ENCODE assay signal across 23 mouse cellular contexts in genomic region chr9:65836916-65837315, GRCm38 (mm10). TPM values are rescaled to one million over a fixed set of nuclear protein-coding genes. Genes with fewer than 3 reads are reported as not detected.
DNase-seq lines count a peak whose midpoint lies in the region; ATAC-seq and TF ChIP-seq lines count a peak whose summit lies in the region.
"Had no signal": no experiment of that assay in that cellular context is flagged by ENCODE, and none has a peak within 500 bp of the region (broad histone marks: within the 10 kb centered on the region; RNA-seq: fewer than 3 reads in every experiment).

No protein-coding gene starts in this region.

- H3K4me1 ChIP-seq in midbrain, embryonic 11.5 days (ENCODE audit: control insufficient read depth, insufficient read depth, low read length): peaks cover 15% of the 10 kb centered on the region
- H3K4me1 ChIP-seq in midbrain, embryonic 16.5 days (ENCODE audit: control insufficient read depth, insufficient read depth, low read length): no peaks in the 10 kb centered on the region
- H3K4me1 ChIP-seq in MEL (ENCODE audit: control insufficient read depth in 1 of 2, insufficient read depth in 2 of 2, low read length in 2 of 2): peaks cover 2 to 4% of the 10 kb centered on the region in 2 experiments; a peak in 2 of 4 replicates

- no peak for TF ChIP-seq POLR2A in MEL (IDR thresholded peaks at IDR 0.05; ENCODE audit: control insufficient read depth in 1 of 2, insufficient read depth in 1 of 2, low read depth in 1 of 2, low read length in 2 of 2, poor library complexity in 1 of 2)

- no peak for ATAC-seq in midbrain, embryonic 11.5 days (ENCODE audit: low FRiP score)
- ATAC-seq in midbrain, embryonic 16.5 days: no peak
- ATAC-seq: activated CD4-positive, CD25-positive, alpha-beta regulatory T cell, adult 4 months; CD4-positive, CD25-positive, alpha-beta regulatory T cell, adult 4 months; Patski had no signal

- H3K36me3 ChIP-seq in midbrain, embryonic 11.5 days (ENCODE audit: control insufficient read depth, insufficient read depth, low read length): no peaks in the 10 kb centered on the region
- H3K36me3 ChIP-seq in midbrain, embryonic 16.5 days (ENCODE audit: control insufficient read depth, insufficient read depth, low read length): no peaks in the 10 kb centered on the region
- peaks cover 0 to 7% of the 10 kb centered on the region in 2 experiments; a peak in 3 of 4 replicates for H3K36me3 ChIP-seq in MEL (ENCODE audit: control insufficient read depth in 1 of 2, insufficient read depth in 2 of 2, low read length in 2 of 2)

- peak; percentile 62 for DNase-seq in midbrain, embryonic 11.5 days (ENCODE audit: low spot score, missing footprints)
- DNase-seq in MEL (ENCODE audit: low read depth, low spot score): no peak
- peak; percentile 93 for DNase-seq in fat pad, adult 2 months (ENCODE audit: extremely low read depth, low read depth, low spot score)
- peak; percentile 74 for DNase-seq in gonadal fat pad, adult 2 months (ENCODE audit: low read depth)
- no peak for DNase-seq in spleen, postnatal 10 days (ENCODE audit: low spot score in 2 of 2)
- DNase-seq in frontal cortex, postnatal 10 days (ENCODE audit: low spot score in 2 of 2): no peak
- DNase-seq in ovary, postnatal 10 days (ENCODE audit: low spot score): no peak
- DNase-seq: adrenal gland, adult 2 months; adrenal gland, adult 8-10 months; adrenal gland, postnatal 10 days; adrenal gland, postnatal 14 days; adrenal gland, postnatal 25 days; adrenal gland, postnatal 36 days; B cell, adult 2 months; cerebellum, adult 11 months; cerebellum, adult 11-12 months; cerebellum, adult 18-20 months had no signal

- H3K27me3 ChIP-seq in midbrain, embryonic 11.5 days (ENCODE audit: control insufficient read depth, insufficient read depth, low read length): no peaks in the 10 kb centered on the region
- no peaks in the 10 kb centered on the region for H3K27me3 ChIP-seq in midbrain, embryonic 16.5 days (ENCODE audit: control insufficient read depth, insufficient read depth, low read depth, low read length)
- H3K27me3 ChIP-seq in MEL (ENCODE audit: control insufficient read depth in 1 of 2, insufficient read depth in 2 of 2, low read length in 2 of 2): no peaks in the 10 kb centered on the region
- H3K27me3 ChIP-seq: CH12.LX, Patski had no signal

- no peaks in the 10 kb centered on the region for H3K9me3 ChIP-seq in midbrain, embryonic 11.5 days (ENCODE audit: control insufficient read depth, low read length)
- no peaks in the 10 kb centered on the region for H3K9me3 ChIP-seq in midbrain, embryonic 16.5 days (replicated peaks; ENCODE audit: control insufficient read depth, low read length, poor library complexity, severe bottlenecking)
- no peaks in the 10 kb centered on the region for H3K9me3 ChIP-seq in MEL (replicated peaks; ENCODE audit: insufficient read depth, low read length)
- H3K9me3 ChIP-seq: G1E had no signal

- no peak for TF ChIP-seq EP300 in MEL (IDR thresholded peaks at IDR 0.05; ENCODE audit: low read depth in 1 of 2, low read length in 2 of 2)

- no peak overlapping the region for H3K4me2 ChIP-seq in midbrain, embryonic 11.5 days
- no peak overlapping the region for H3K4me2 ChIP-seq in midbrain, embryonic 16.5 days (ENCODE audit: low read length)

- H3K27ac ChIP-seq in midbrain, embryonic 11.5 days (ENCODE audit: low read depth, low read length): no peak overlapping the region
- no peak overlapping the region for H3K27ac ChIP-seq in midbrain, embryonic 16.5 days (ENCODE audit: low read length)
- H3K27ac ChIP-seq in MEL (ENCODE audit: control insufficient read depth, low read depth, low read length): no peak overlapping the region

- no peaks in the 10 kb centered on the region for H3K79me2 ChIP-seq in MEL (ENCODE audit: control insufficient read depth, insufficient read depth, low read length, poor library complexity)

- no peak overlapping the region for H3K9ac ChIP-seq in midbrain, embryonic 11.5 days (ENCODE audit: low read length)
- H3K9ac ChIP-seq in midbrain, embryonic 16.5 days (ENCODE audit: low read depth, low read length): no peak overlapping the region
- H3K9ac ChIP-seq in MEL (ENCODE audit: control insufficient read depth, low read depth, low read length, poor library complexity, severe bottlenecking): no peak overlapping the region

- no peak overlapping the region for H3K4me3 ChIP-seq in midbrain, embryonic 11.5 days (ENCODE audit: low read depth, low read length)
- H3K4me3 ChIP-seq in midbrain, embryonic 16.5 days (ENCODE audit: low read depth, low read length): no peak overlapping the region
- no peak overlapping the region for H3K4me3 ChIP-seq in MEL (ENCODE audit: control insufficient read depth in 1 of 2, insufficient read depth in 1 of 2, low read depth in 2 of 2, low read length in 2 of 2)

- no peak for TF ChIP-seq CTCF in MEL (IDR thresholded peaks at IDR 0.05 in 2 of 3, conservative IDR thresholded peaks at IDR 0.05 in 1 of 3; ENCODE audit: control insufficient read depth in 1 of 3, insufficient read depth in 1 of 3, low read depth in 2 of 3, low read length in 3 of 3, poor library complexity in 1 of 3, severe bottlenecking in 1 of 3)

- no peak for TF ChIP-seq RAD21 in MEL (IDR thresholded peaks at IDR 0.05; ENCODE audit: low read depth, low read length)

TF ChIP-seq in MEL, 35 proteins besides CTCF, POLR2A, EP300 and RAD21:
- TF ChIP-seq USF1 (IDR thresholded peaks at IDR 0.05; ENCODE audit: low read depth, low read length) (peak; percentile 46; the same call in 1 of the 2 replicates), ELF1 (IDR thresholded peaks at IDR 0.05; ENCODE audit: low read depth, low read length) (no peak), GATA1 (IDR thresholded peaks at IDR 0.05; ENCODE audit: low read depth, low read length) (0 out of 2 replicates have a peak, but pooled peaks have one; percentile 8), CHD2 (IDR thresholded peaks at IDR 0.05; ENCODE audit: low read length) (no peak)

RNA-seq across cellular contexts. Expression of gene Zfp609, which starts 9.6 kb away (rescaled TPM):
- 7.4 and 7.6 TPM in 2 replicates for polyA plus RNA-seq in midbrain, embryonic 11.5 days (2014; fragmentation: Nextera tagmentation; extraction: Ambion mirVana)
- 6.6 and 6.8 TPM in 2 replicates for polyA plus RNA-seq in midbrain, embryonic 16.5 days (2015; fragmentation: Nextera tagmentation; extraction: Ambion mirVana)
- total RNA-seq in MEL (2012; rRNA removed): 2.9 and 3.6 TPM in 2 replicates
- 10 to 100 TPM in 1 of 2 experiments, not detected in 1; 26.5 TPM for polyA plus RNA-seq in MEL (2012; ENCODE audit: insufficient read depth in 1 of 2, insufficient read length in 2 of 2, low read depth in 1 of 2, low replicate concordance in 2 of 2, missing spikeins in 1 of 2)
- polyA plus RNA-seq in gonadal fat pad, adult 2 months (2012; rRNA removed): 5.0 and 7.7 TPM in 2 replicates

RNA-seq across cellular contexts. Expression of gene Pclaf, which starts 53.1 kb away (rescaled TPM):
- polyA plus RNA-seq in midbrain, embryonic 11.5 days (2014; fragmentation: Nextera tagmentation; extraction: Ambion mirVana): 198 and 215 TPM in 2 replicates
- 13.7 and 17.6 TPM in 2 replicates for polyA plus RNA-seq in midbrain, embryonic 16.5 days (2015; fragmentation: Nextera tagmentation; extraction: Ambion mirVana)
- total RNA-seq in MEL (2012; rRNA removed): 67.1 and 79.2 TPM in 2 replicates
- 10 to 100 TPM in 1 of 2 experiments, not detected in 1; 99.0 TPM for polyA plus RNA-seq in MEL (2012; ENCODE audit: insufficient read depth in 1 of 2, insufficient read length in 2 of 2, low read depth in 1 of 2, low replicate concordance in 2 of 2, missing spikeins in 1 of 2)
- polyA plus RNA-seq in gonadal fat pad, adult 2 months (2012; rRNA removed): 0.97 and 1.3 TPM in 2 replicates

Comparison
In these comparisons a context has a peak if more than half of its experiments do, and no peak if none do; other contexts are left out.
1. DNase-seq: peak in midbrain, embryonic 11.5 days (single experiment), fat pad, adult 2 months (single experiment) and gonadal fat pad, adult 2 months (single experiment); none in MEL (single experiment), spleen, postnatal 10 days (0 of 2), frontal cortex, postnatal 10 days (0 of 2) and ovary, postnatal 10 days (single experiment).